Mouse (Mus musculus): ENCODE data around the gene C1qbp. TPM values are rescaled to one million over a fixed set of nuclear protein-coding genes. Genes with fewer than 3 reads are reported as not detected.

Gene C1qbp
- polyA plus RNA-seq, 1 experiment = 386 TPM

GRCm38 (mm10) chr11:70942596-70942995 is 40.2 kb downstream of the C1qbp start:
- H3K36me3 ChIP-seq (ENCODE audit: control insufficient read depth, insufficient read depth) = peaks cover 83% of the 10 kb centered on the region
- no peak for TF ChIP-seq CEBPB (IDR thresholded peaks at IDR 0.05; ENCODE audit: low read depth)
- TF ChIP-seq USF1 (IDR thresholded peaks at IDR 0.05; ENCODE audit: low read depth) = no peak
- no peak for TF ChIP-seq MYOD1 (IDR thresholded peaks at IDR 0.05; ENCODE audit: control insufficient read depth, insufficient read length, low read depth)
- no peak for TF ChIP-seq MAX (IDR thresholded peaks at IDR 0.05)
- TF ChIP-seq MYOG (IDR thresholded peaks at IDR 0.05; ENCODE audit: control insufficient read depth, extremely low read depth, insufficient read length) = no peak
- TF ChIP-seq CTCF (IDR thresholded peaks at IDR 0.05; ENCODE audit: control insufficient read depth, insufficient read depth, insufficient read length) = no peak
- no peak for TF ChIP-seq FOSL1 (IDR thresholded peaks at IDR 0.05; ENCODE audit: insufficient read depth, low read length, poor library complexity, severe bottlenecking)
- no peak overlapping the region for H3K4me3 ChIP-seq (ENCODE audit: insufficient read depth, poor library complexity, severe bottlenecking)
- H3ac ChIP-seq (ENCODE audit: control insufficient read depth, insufficient read length, low read depth) = no peak overlapping the region
- no peaks in the 10 kb centered on the region for H3K27me3 ChIP-seq (ENCODE audit: control insufficient read depth, insufficient read depth, insufficient read length)
- no peaks in the 10 kb centered on the region for H3K79me3 ChIP-seq (ENCODE audit: low read depth)
- H3K79me2 ChIP-seq (ENCODE audit: control insufficient read depth, insufficient read depth) = no peaks in the 10 kb centered on the region

GRCm38 (mm10) chr11:70935316-70935715 is 47.5 kb downstream of the C1qbp start:
- H3K36me3 ChIP-seq (ENCODE audit: control insufficient read depth, insufficient read depth) = peaks cover 65% of the 10 kb centered on the region
- H3K79me3 ChIP-seq (ENCODE audit: low read depth) = no peaks in the 10 kb centered on the region
- no peaks in the 10 kb centered on the region for H3K79me2 ChIP-seq (ENCODE audit: control insufficient read depth, insufficient read depth)

GRCm38 (mm10) chr11:70931461-70931860 is 51.4 kb downstream of the C1qbp start:
- peaks cover 74% of the 10 kb centered on the region for H3K36me3 ChIP-seq (ENCODE audit: control insufficient read depth, insufficient read depth)

More at GRCm38 (mm10) chr11:70935316-70935715, 47.5 kb downstream of the C1qbp start:
- no peaks in the 10 kb centered on the region for H3K27me3 ChIP-seq (ENCODE audit: control insufficient read depth, insufficient read depth, insufficient read length)
- H3K4me3 ChIP-seq (ENCODE audit: insufficient read depth, poor library complexity, severe bottlenecking) = no peak overlapping the region
- TF ChIP-seq MYOD1 (IDR thresholded peaks at IDR 0.05; ENCODE audit: control insufficient read depth, insufficient read length, low read depth) (no peak), CTCF (IDR thresholded peaks at IDR 0.05; ENCODE audit: control insufficient read depth, insufficient read depth, insufficient read length) (no peak), CEBPB (IDR thresholded peaks at IDR 0.05; ENCODE audit: low read depth) (no peak), USF1 (IDR thresholded peaks at IDR 0.05; ENCODE audit: low read depth) (no peak), FOSL1 (IDR thresholded peaks at IDR 0.05; ENCODE audit: insufficient read depth, low read length, poor library complexity, severe bottlenecking) (no peak), MYOG (IDR thresholded peaks at IDR 0.05; ENCODE audit: control insufficient read depth, extremely low read depth, insufficient read length) (no peak), MAX (IDR thresholded peaks at IDR 0.05) (no peak)
- H3ac ChIP-seq (ENCODE audit: control insufficient read depth, insufficient read length, low read depth) = no peak overlapping the region

More at GRCm38 (mm10) chr11:70931461-70931860, 51.4 kb downstream of the C1qbp start:
- TF ChIP-seq MAX (IDR thresholded peaks at IDR 0.05) (no peak), USF1 (IDR thresholded peaks at IDR 0.05; ENCODE audit: low read depth) (no peak), FOSL1 (IDR thresholded peaks at IDR 0.05; ENCODE audit: insufficient read depth, low read length, poor library complexity, severe bottlenecking) (no peak), CTCF (IDR thresholded peaks at IDR 0.05; ENCODE audit: control insufficient read depth, insufficient read depth, insufficient read length) (no peak), MYOG (IDR thresholded peaks at IDR 0.05; ENCODE audit: control insufficient read depth, extremely low read depth, insufficient read length) (no peak)
- Histone ChIP-seq H3K79me2 (ENCODE audit: control insufficient read depth, insufficient read depth) (no peaks in the 10 kb centered on the region), H3K79me3 (ENCODE audit: low read depth) (no peaks in the 10 kb centered on the region), H3ac (ENCODE audit: control insufficient read depth, insufficient read length, low read depth) (no peak overlapping the region), H3K27me3 (ENCODE audit: control insufficient read depth, insufficient read depth, insufficient read length) (no peaks in the 10 kb centered on the region), H3K4me3 (ENCODE audit: insufficient read depth, poor library complexity, severe bottlenecking) (no peak overlapping the region)

Other genes starting within 250 kb of the C1qbp start
- 1.1 TPM for gene Zfp3, start 218.8 kb downstream of the C1qbp start, polyA plus RNA-seq (2012; fragmentation: generic; extraction: Trizol)
- not detected for gene Scimp, start 170.4 kb downstream of the C1qbp start, polyA plus RNA-seq (2012; fragmentation: generic; extraction: Trizol)
- gene Rabep1, start 138.2 kb downstream of the C1qbp start, polyA plus RNA-seq (2012; fragmentation: generic; extraction: Trizol) = 11.9 TPM
- gene Nup88, start 13.1 kb downstream of the C1qbp start, polyA plus RNA-seq (2012; fragmentation: generic; extraction: Trizol) = 57.1 TPM
- gene Rpain, start 12.8 kb downstream of the C1qbp start, polyA plus RNA-seq (2012; fragmentation: generic; extraction: Trizol) = 34.4 TPM
- gene Dhx33, start 21.4 kb upstream of the C1qbp start, polyA plus RNA-seq (2012; fragmentation: generic; extraction: Trizol) = 14.9 TPM
- gene Mis12, start 36.6 kb upstream of the C1qbp start, polyA plus RNA-seq (2012; fragmentation: generic; extraction: Trizol) = 18.4 TPM
- 38.5 TPM for gene Derl2, start 36.8 kb upstream of the C1qbp start, polyA plus RNA-seq (2012; fragmentation: generic; extraction: Trizol)
- gene 6330403K07Rik, start 50.5 kb upstream of the C1qbp start, polyA plus RNA-seq (2012; fragmentation: generic; extraction: Trizol) = 0.06 TPM
- not detected for gene Nlrp1a, start 161.7 kb upstream of the C1qbp start, polyA plus RNA-seq (2012; fragmentation: generic; extraction: Trizol)
- not detected for gene Nlrp1b, start 247.7 kb upstream of the C1qbp start, polyA plus RNA-seq (2012; fragmentation: generic; extraction: Trizol)